In genomic region chr7:120632518-120632917, GRCm38 (mm10) we compare ENCODE assay signal across 9 mouse cellular contexts. TPM values are rescaled to one million over a fixed set of nuclear protein-coding genes. Genes with fewer than 3 reads are reported as not detected.
DNase-seq lines count a peak whose midpoint lies in the region; ATAC-seq and TF ChIP-seq lines count a peak whose summit lies in the region.
"Had no signal": no experiment of that assay in that cellular context is flagged by ENCODE, and none has a peak within 500 bp of the region (broad histone marks: within the 10 kb centered on the region; RNA-seq: fewer than 3 reads in every experiment).

No protein-coding gene starts in this region.

- DNase-seq in embryo, embryonic 10 days (ENCODE audit: low spot score), result peak; percentile 13
- DNase-seq in embryo, embryonic 9.5 days (ENCODE audit: extremely low spot score), result no peak
- DNase-seq in liver, embryonic 14.5 days (ENCODE audit: low read depth in 3 of 3, low spot score in 3 of 3), result peak in 1 of 3 experiments; percentile 6
- DNase-seq in liver, embryonic 11.5 days (ENCODE audit: low spot score), result no peak
- DNase-seq in brain, embryonic 14.5 days (ENCODE audit: low read depth), result peak; percentile 60
- DNase-seq in lung, postnatal 25 days (ENCODE audit: low spot score), result peak; percentile 12
- DNase-seq in urinary bladder, adult 2 months (ENCODE audit: low spot score), result no peak

- H3K36me3 ChIP-seq in liver, embryonic 14.5 days (replicated peaks; ENCODE audit: control insufficient read depth, insufficient read depth, low read depth), result peaks cover under 1% of the 10 kb centered on the region; the same call in 1 of the 2 replicates
- H3K36me3 ChIP-seq in liver, embryonic 11.5 days (ENCODE audit: control insufficient read depth, insufficient read depth, low read length), result no peaks in the 10 kb centered on the region
- H3K36me3 ChIP-seq in hindbrain, embryonic 12.5 days, result no peaks in the 10 kb centered on the region

- no peaks in the 10 kb centered on the region for H3K9me3 ChIP-seq in liver, embryonic 14.5 days (ENCODE audit: control insufficient read depth, low read length)
- H3K9me3 ChIP-seq in liver, embryonic 11.5 days (ENCODE audit: control insufficient read depth, low read length), result no peaks in the 10 kb centered on the region
- H3K9me3 ChIP-seq in hindbrain, embryonic 12.5 days (replicated peaks), result no peaks in the 10 kb centered on the region

- H3K9ac ChIP-seq in liver, embryonic 14.5 days (replicated peaks), result no peak overlapping the region
- no peak overlapping the region for H3K9ac ChIP-seq in liver, embryonic 11.5 days (ENCODE audit: low read depth, low read length)
- H3K9ac ChIP-seq in hindbrain, embryonic 12.5 days, result no peak overlapping the region

- no peak overlapping the region for H3K4me2 ChIP-seq in liver, embryonic 14.5 days (ENCODE audit: low read depth)
- no peak overlapping the region for H3K4me2 ChIP-seq in liver, embryonic 11.5 days
- no peak overlapping the region for H3K4me2 ChIP-seq in hindbrain, embryonic 12.5 days (replicated peaks)

- H3K4me3 ChIP-seq in liver, embryonic 14.5 days (ENCODE audit: insufficient read depth in 1 of 2, low read depth in 2 of 2, low read length in 2 of 2), result no peak overlapping the region
- H3K4me3 ChIP-seq in liver, embryonic 11.5 days (ENCODE audit: low read depth, low read length), result no peak overlapping the region
- no peak overlapping the region for H3K4me3 ChIP-seq in hindbrain, embryonic 12.5 days

- peaks cover 0 to 6% of the 10 kb centered on the region in 2 experiments; a peak in 2 of 4 replicates for H3K4me1 ChIP-seq in liver, embryonic 14.5 days (replicated peaks; ENCODE audit: control insufficient read depth in 2 of 2, insufficient read depth in 2 of 2, low read length in 1 of 2)
- H3K4me1 ChIP-seq in liver, embryonic 11.5 days (replicated peaks; ENCODE audit: control insufficient read depth, insufficient read depth, low read length), result peaks cover 13% of the 10 kb centered on the region
- H3K4me1 ChIP-seq in hindbrain, embryonic 12.5 days, result peaks cover 14% of the 10 kb centered on the region

- H3K27ac ChIP-seq in liver, embryonic 14.5 days, result no peak overlapping the region
- H3K27ac ChIP-seq in liver, embryonic 11.5 days (ENCODE audit: low read depth, low read length), result no peak overlapping the region
- no peak overlapping the region for H3K27ac ChIP-seq in hindbrain, embryonic 12.5 days
- H3K27ac ChIP-seq: macrophage had no signal

- peak; percentile 27 for TF ChIP-seq CTCF in liver, embryonic 14.5 days (IDR thresholded peaks at IDR 0.05; ENCODE audit: low read depth)
- peak; percentile 25; the same call in 1 of the 2 replicates for TF ChIP-seq CTCF in brain, embryonic 14.5 days (IDR thresholded peaks at IDR 0.05; ENCODE audit: borderline replicate concordance, extremely low read depth, insufficient read depth, insufficient read length)

- H3K27me3 ChIP-seq in liver, embryonic 14.5 days (ENCODE audit: control insufficient read depth, insufficient read depth, low read length), result no peaks in the 10 kb centered on the region
- no peaks in the 10 kb centered on the region for H3K27me3 ChIP-seq in liver, embryonic 11.5 days (replicated peaks; ENCODE audit: control insufficient read depth, insufficient read depth, low read length)
- no peaks in the 10 kb centered on the region for H3K27me3 ChIP-seq in hindbrain, embryonic 12.5 days

- WGBS in liver, embryonic 14.5 days (ENCODE audit: insufficient replicate concordance), result 74% methylated on average over 1 of the region's 1 CpGs
- 71% methylated on average over 1 of the region's 1 CpGs for WGBS in liver, embryonic 11.5 days
- WGBS in hindbrain, embryonic 12.5 days, result 89% methylated on average over 1 of the region's 1 CpGs

- no peak for TF ChIP-seq EP300 in liver, embryonic 14.5 days (IDR thresholded peaks at IDR 0.05; ENCODE audit: low read depth)

- no peak for ATAC-seq in liver, embryonic 14.5 days (ENCODE audit: insufficient read depth)
- ATAC-seq in liver, embryonic 11.5 days (replicated peaks; ENCODE audit: low FRiP score), result no peak
- no peak for ATAC-seq in hindbrain, embryonic 12.5 days (ENCODE audit: low FRiP score)

- no peak for TF ChIP-seq POLR2A in brain, embryonic 14.5 days (IDR thresholded peaks at IDR 0.05; ENCODE audit: borderline replicate concordance, extremely low read depth, insufficient read depth, insufficient read length, poor library complexity, severe bottlenecking)

RNA-seq across cellular contexts. Expression of gene Uqcrc2, which starts 2.5 kb away (rescaled TPM):
- 86.8 and 95.8 TPM in 2 replicates for polyA plus RNA-seq in liver, embryonic 14.5 days (2012; rRNA removed)
- 136 and 142 TPM in 2 replicates for polyA plus RNA-seq in liver, embryonic 14.5 days (2014; fragmentation: Nextera tagmentation; extraction: Ambion mirVana)
- polyA plus RNA-seq in liver, embryonic 11.5 days (2014; fragmentation: Nextera tagmentation; extraction: Ambion mirVana), result 232 and 235 TPM in 2 replicates
- 154 and 174 TPM in 2 replicates for polyA plus RNA-seq in brain, embryonic 14.5 days (2012; rRNA removed)
- 177 and 203 TPM in 2 replicates for polyA plus RNA-seq in urinary bladder, adult 2 months (2012; rRNA removed)
- 162 and 170 TPM in 2 replicates for polyA plus RNA-seq in hindbrain, embryonic 12.5 days (2016; fragmentation: Nextera tagmentation; extraction: Ambion mirVana)

RNA-seq across cellular contexts. Expression of gene Pdzd9, which starts 37.6 kb away (rescaled TPM):
- polyA plus RNA-seq in liver, embryonic 14.5 days (2012; rRNA removed), result 0.02 and 0.03 TPM in 2 replicates
- 0.06 and 0.14 TPM in 2 replicates for polyA plus RNA-seq in liver, embryonic 14.5 days (2014; fragmentation: Nextera tagmentation; extraction: Ambion mirVana)
- 0.23 and 0.29 TPM in 2 replicates for polyA plus RNA-seq in liver, embryonic 11.5 days (2014; fragmentation: Nextera tagmentation; extraction: Ambion mirVana)
- 0.25 and 0.30 TPM in 2 replicates for polyA plus RNA-seq in brain, embryonic 14.5 days (2012; rRNA removed)
- polyA plus RNA-seq in urinary bladder, adult 2 months (2012; rRNA removed), result 0.04 TPM in 2 replicates
- 0.29 and 0.50 TPM in 2 replicates for polyA plus RNA-seq in hindbrain, embryonic 12.5 days (2016; fragmentation: Nextera tagmentation; extraction: Ambion mirVana)

RNA-seq across cellular contexts. Expression of gene Mosmo, which starts 44.9 kb away (rescaled TPM):
- polyA plus RNA-seq in liver, embryonic 14.5 days (2012; rRNA removed), result 8.0 and 9.6 TPM in 2 replicates
- 4.8 and 6.3 TPM in 2 replicates for polyA plus RNA-seq in liver, embryonic 14.5 days (2014; fragmentation: Nextera tagmentation; extraction: Ambion mirVana)
- polyA plus RNA-seq in liver, embryonic 11.5 days (2014; fragmentation: Nextera tagmentation; extraction: Ambion mirVana), result 11.3 and 12.7 TPM in 2 replicates
- polyA plus RNA-seq in brain, embryonic 14.5 days (2012; rRNA removed), result 26.8 and 27.8 TPM in 2 replicates
- 22.6 and 22.9 TPM in 2 replicates for polyA plus RNA-seq in urinary bladder, adult 2 months (2012; rRNA removed)
- polyA plus RNA-seq in hindbrain, embryonic 12.5 days (2016; fragmentation: Nextera tagmentation; extraction: Ambion mirVana), result 15.2 and 19.0 TPM in 2 replicates

Comparison
In these comparisons a context has a peak if more than half of its experiments do, and no peak if none do; other contexts are left out.
1. DNase-seq: peak in embryo, embryonic 10 days (single experiment), brain, embryonic 14.5 days (single experiment) and lung, postnatal 25 days (single experiment); none in embryo, embryonic 9.5 days (single experiment), liver, embryonic 11.5 days (single experiment) and urinary bladder, adult 2 months (single experiment).